Mouse (Mus musculus) forebrain, embryonic 15.5 days (tissue): ENCODE measurements around the gene 1700037H04Rik. TPM values are rescaled to one million over a fixed set of nuclear protein-coding genes. Genes with fewer than 3 reads are reported as not detected.

Experiments
- ATAC-seq: fragments of 200-750 bp; cut with Nextera tagmentation; replicated peaks from 2 replicates; pipeline ENCODE4 v1.8.0; 2017; ENCODE audit warnings: mild to moderate bottlenecking, moderate TSS enrichment, moderate library complexity
- H3K27ac ChIP-seq: fragments of 300-500 bp; sonication (generic); replicated peaks from 2 replicates; pipeline ENCODE4 v1.5.1; 2015; ENCODE audit warnings: mild to moderate bottlenecking, inconsistent platforms
- H3K27me3 ChIP-seq: fragments of 300-500 bp; sonication (generic); 2 replicates; pipeline ENCODE4 v1.6.1; 2015; ENCODE audit warnings: inconsistent platforms
- H3K36me3 ChIP-seq: fragments of 300-500 bp; sonication (generic); 2 replicates; pipeline ENCODE4 v1.6.1; 2015; ENCODE audit warnings: mild to moderate bottlenecking, inconsistent platforms
- H3K4me1 ChIP-seq: fragments of 300-500 bp; sonication (generic); 2 replicates; pipeline ENCODE4 v1.6.1; 2015; ENCODE audit warnings: inconsistent platforms
- H3K4me2 ChIP-seq: fragments of 300-500 bp; sonication (generic); replicated peaks from 2 replicates; pipeline ENCODE4 v1.6.1; 2015; ENCODE audit warnings: mild to moderate bottlenecking, inconsistent platforms
- H3K4me3 ChIP-seq: fragments of 300-500 bp; sonication (generic); 2 replicates; pipeline ENCODE4 v1.5.1; 2015; ENCODE audit warnings: mild to moderate bottlenecking, inconsistent platforms
- H3K9ac ChIP-seq: fragments of 300-500 bp; sonication (generic); replicated peaks from 2 replicates; pipeline ENCODE4 v1.6.1; 2015; ENCODE audit warnings: mild to moderate bottlenecking, inconsistent platforms
- H3K9me3 ChIP-seq: fragments of 300-500 bp; sonication (generic); 2 replicates; pipeline ENCODE4 v1.6.1; 2016; ENCODE audit warnings: inconsistent platforms
- WGBS: fragments of 180-500 bp; shearing (Covaris S2); methylation state at CpG from one replicate; pipeline ENCODE4 v1.1.7; 2015; ENCODE audit warnings: mixed read lengths; 5-methylcytosine and 5-hydroxymethylcytosine counted together
- polyA plus RNA-seq: library from polyadenylated mRNA; unstranded; fragments of >200 nt; fragmentation: Nextera tagmentation; extraction: Ambion mirVana; gene quantifications from 2 replicates; pipeline ENCODE4 v1.2.1, GENCODE M21; 2015

Gene 1700037H04Rik
- polyA plus RNA-seq, 1 experiment from 2014 or later: 88.7 TPM

DNA sequence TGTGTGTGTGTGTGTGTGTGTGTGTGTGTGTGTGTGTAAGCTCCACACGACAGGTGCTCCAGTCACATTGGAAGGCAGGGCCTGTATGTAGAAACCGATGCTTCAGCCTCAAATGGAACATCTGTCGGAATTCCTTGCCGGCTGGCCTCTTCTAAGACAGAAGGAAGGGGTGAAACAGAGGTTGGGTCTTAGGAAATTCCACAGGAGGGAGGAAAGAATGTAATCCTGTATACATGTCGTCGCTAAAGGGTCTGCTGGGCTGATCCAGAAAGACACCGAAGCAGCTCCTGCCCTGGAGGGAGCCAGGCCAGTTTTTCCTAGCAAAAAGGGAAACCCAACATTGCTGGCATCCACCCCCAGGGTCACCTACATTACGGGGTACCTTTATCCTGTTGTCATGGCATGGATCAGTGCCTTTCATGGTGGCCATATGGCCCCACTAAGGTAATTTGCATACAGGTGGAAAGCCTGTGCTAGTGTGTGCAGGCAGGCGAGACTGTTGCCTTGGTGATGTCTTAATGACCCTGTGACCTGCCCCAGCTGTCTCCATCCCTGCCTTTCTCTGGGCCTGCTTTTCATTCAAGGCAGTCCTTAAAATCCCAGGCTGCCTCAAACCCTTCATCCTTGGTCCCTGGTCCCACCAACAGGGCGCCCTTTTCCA is 30.6 kb upstream of the 1700037H04Rik start:
- Histone ChIP-seq H3K9ac (0 out of 2 replicates have a peak overlapping the region, but pooled peaks have one; percentile 26), H3K27me3 (no peaks in the 10 kb centered on the region), H3K27ac (peak overlapping the region; percentile 69), H3K9me3 (no peaks in the 10 kb centered on the region), H3K4me1 (peaks cover 35% of the 10 kb centered on the region), H3K4me2 (no peak overlapping the region), H3K36me3 (peaks cover 16% of the 10 kb centered on the region; the same call in 1 of the 2 replicates), H3K4me3 (no peak overlapping the region)
- 7% methylated on average over 10 of the region's 10 CpGs for WGBS
- ATAC-seq: peak; percentile 38; the same call in 1 of the 2 replicates

DNA sequence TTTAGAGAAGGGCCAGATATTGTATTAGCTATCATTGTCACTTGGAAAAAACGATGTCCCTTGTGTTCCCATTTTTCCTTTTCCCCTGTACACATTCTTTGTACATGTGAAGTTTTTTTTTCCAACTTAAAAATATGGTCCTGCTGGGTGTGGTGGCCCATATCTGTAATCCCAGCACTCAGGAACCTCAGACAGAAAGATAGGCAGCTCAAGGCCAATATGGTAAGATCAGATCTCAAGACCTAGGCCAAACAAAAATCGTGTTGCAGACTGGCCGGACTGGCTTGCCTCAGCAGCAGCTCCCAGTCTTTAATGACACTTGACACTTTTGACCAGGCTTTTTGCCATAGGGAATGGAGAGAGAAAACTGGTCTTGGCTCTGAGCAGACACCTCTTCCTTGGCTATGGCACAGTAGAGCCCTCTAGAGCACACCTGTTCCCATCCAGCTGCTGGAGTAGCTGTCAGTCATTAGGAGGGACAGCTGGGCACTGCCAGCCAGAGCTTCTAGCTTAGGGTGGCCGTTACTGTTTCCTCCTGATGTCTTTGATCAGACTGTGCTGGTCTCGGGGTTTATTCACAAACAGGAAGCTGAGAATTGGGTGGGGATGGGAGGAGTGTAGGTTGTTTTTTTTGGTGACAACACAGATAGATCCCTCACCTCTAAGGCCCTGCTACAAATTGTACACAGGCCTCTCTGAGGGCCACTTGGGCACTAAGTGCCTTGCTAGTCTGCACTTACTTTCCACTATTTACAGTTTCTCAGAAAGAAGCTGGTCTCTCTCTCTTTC is 29.8 kb upstream of the 1700037H04Rik start:
- Histone ChIP-seq H3K4me1 (peaks cover 35% of the 10 kb centered on the region), H3K27me3 (no peaks in the 10 kb centered on the region), H3K9ac (no peak overlapping the region), H3K27ac (peak overlapping the region; percentile 69; the same call in 1 of the 2 replicates), H3K4me3 (no peak overlapping the region), H3K36me3 (peaks cover 16% of the 10 kb centered on the region; the same call in 1 of the 2 replicates), H3K9me3 (no peaks in the 10 kb centered on the region), H3K4me2 (no peak overlapping the region)
- ATAC-seq: no peak
- WGBS: 33% methylated on average over 5 of the region's 5 CpGs

DNA sequence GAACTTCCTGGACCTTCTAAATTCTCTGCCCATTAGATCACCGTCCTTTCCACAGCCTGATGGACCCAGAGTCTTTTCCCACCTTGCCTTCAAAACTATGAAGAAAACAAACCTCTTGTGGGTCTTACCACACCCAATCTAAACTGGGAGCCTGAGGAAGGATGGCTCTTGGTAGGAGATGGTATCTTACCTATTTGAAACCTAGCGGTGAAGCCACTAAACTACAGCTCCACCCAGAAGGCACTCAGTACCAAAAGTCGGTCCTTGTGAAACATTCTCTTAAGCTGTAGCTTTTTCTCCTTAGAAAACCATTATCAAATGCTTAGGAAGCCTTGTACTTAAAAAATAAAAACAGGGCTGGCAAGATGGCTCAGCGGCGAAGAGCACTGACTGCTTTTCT is 28.4 kb upstream of the 1700037H04Rik start:
- Histone ChIP-seq H3K4me1 (peaks cover 35% of the 10 kb centered on the region), H3K27me3 (no peaks in the 10 kb centered on the region), H3K4me2 (no peak overlapping the region), H3K9ac (no peak overlapping the region), H3K4me3 (no peak overlapping the region), H3K36me3 (peaks cover 9% of the 10 kb centered on the region; the same call in 1 of the 2 replicates), H3K9me3 (no peaks in the 10 kb centered on the region), H3K27ac (no peak overlapping the region)
- 95% methylated on average over 5 of the region's 5 CpGs for WGBS
- no peak for ATAC-seq

DNA sequence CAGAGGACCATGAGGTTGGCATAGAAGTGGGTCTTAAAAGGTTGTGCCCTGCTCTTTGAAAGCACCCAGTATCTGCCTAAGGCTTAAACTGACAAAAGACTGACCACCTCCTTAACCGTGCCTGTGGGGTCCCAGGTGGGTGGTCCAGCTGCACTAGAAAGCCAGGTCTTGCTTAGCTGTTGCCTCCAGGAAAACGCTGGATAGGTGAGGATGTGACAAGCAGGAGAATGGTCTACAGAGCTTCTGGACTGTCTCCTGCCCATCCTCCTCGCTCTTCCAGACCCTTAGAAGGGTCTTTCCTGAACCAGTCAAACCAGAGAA is 27.7 kb upstream of the 1700037H04Rik start:
- H3K27me3 ChIP-seq: no peaks in the 10 kb centered on the region
- H3K4me1 ChIP-seq: peaks cover 35% of the 10 kb centered on the region
- 15% methylated on average over 3 of the region's 3 CpGs for WGBS
- peaks cover 1% of the 10 kb centered on the region; the same call in 1 of the 2 replicates for H3K36me3 ChIP-seq
- H3K27ac ChIP-seq: peak overlapping the region; percentile 70; the same call in 1 of the 2 replicates
- H3K4me2 ChIP-seq: peak overlapping the region; percentile 77
- H3K9ac ChIP-seq: peak overlapping the region; percentile 78
- peak overlapping the region; percentile 62 for H3K4me3 ChIP-seq
- no peak for ATAC-seq
- H3K9me3 ChIP-seq: no peaks in the 10 kb centered on the region

GRCm38 (mm10) chr2:131186771-131187601 is 27.1 kb upstream of the 1700037H04Rik start, which contains the start of the genes Cdc25b and Spef1:
Cdc25b (plus strand) TSS chr2:131186949.
Spef1 (minus strand) TSS chr2:131187282.
- peak; percentile 85 for ATAC-seq
- under 1% methylated on average over 43 of the region's 43 CpGs for WGBS
- H3K4me3 ChIP-seq: peak within 1 kb of the TSS; percentile 62
- H3K9me3 ChIP-seq: no peaks in the 10 kb centered on the region
- peak within 1 kb of the TSS; percentile 78 for H3K9ac ChIP-seq
- peak within 1 kb of the TSS; percentile 77 for H3K4me2 ChIP-seq
- no peaks in the 10 kb centered on the region for H3K36me3 ChIP-seq
- peak within 1 kb of the TSS; percentile 70 for H3K27ac ChIP-seq
- peaks cover 35% of the 10 kb centered on the region for H3K4me1 ChIP-seq
- no peaks in the 10 kb centered on the region for H3K27me3 ChIP-seq

DNA sequence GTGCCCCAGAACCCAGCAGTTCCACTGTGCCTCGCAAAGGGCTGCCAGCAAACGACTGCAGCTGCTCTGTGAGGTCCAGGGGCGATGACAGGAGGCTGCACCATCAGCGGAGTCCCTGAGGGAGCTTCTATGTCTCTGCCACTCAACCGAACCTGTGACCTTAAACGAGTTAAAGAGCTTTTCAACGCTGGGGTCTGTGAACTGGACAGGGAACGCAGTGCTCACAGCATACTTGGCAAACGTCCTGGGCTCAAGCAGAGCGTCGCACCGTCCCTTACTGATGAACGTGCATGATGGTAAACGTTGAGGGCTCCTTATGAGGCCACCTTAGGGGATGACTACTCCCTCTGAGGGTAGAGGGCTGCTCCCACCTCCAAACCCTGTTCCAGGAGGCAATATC is 26.5 kb upstream of the 1700037H04Rik start:
- WGBS: 4% methylated on average over 14 of the region's 14 CpGs
- H3K9me3 ChIP-seq: no peaks in the 10 kb centered on the region
- peak overlapping the region; percentile 62 for H3K4me3 ChIP-seq
- no peaks in the 10 kb centered on the region for H3K27me3 ChIP-seq
- H3K36me3 ChIP-seq: no peaks in the 10 kb centered on the region
- H3K4me2 ChIP-seq: peak overlapping the region; percentile 77
- ATAC-seq: no peak
- H3K9ac ChIP-seq: peak overlapping the region; percentile 78
- peak overlapping the region; percentile 70; the same call in 1 of the 2 replicates for H3K27ac ChIP-seq
- H3K4me1 ChIP-seq: peaks cover 35% of the 10 kb centered on the region

DNA sequence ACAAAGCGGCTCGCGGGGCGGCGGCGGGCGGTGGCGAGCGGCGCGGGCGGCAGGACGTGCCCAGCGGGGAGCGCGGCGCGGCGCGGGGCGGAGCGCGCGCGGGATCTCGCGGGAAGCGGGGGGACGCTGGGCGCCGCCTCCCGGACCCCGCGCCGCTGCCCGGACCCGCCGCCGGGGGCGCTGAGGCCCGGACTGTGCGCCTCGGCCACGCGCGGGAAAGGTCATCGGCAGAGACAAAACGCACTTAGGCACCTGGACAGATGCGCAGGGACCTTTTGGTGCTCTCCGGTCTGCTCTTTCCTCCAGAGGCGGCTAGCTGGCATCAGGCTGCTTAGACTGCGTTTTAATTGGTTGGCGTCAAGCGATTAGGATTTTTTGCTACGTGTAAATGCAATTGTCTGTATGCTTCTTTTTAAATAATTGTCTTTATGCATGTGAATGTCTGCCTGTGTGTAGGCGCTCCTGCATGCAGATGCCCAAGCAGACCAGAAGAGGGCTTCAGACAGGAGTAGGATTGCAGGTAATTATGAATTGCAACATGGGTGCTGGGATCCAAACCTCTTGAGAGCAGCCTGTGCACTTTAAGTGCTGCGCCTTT is 20.2 kb upstream of the 1700037H04Rik start, which contains the start of gene Cenpb:
TSS of gene Cenpb (minus strand) at position 78 of the 598 bp plus-strand sequence.
- 2% methylated on average over 57 of the region's 57 CpGs for WGBS
- Histone ChIP-seq H3K36me3 (no peaks in the 10 kb centered on the region), H3K27me3 (no peaks in the 10 kb centered on the region), H3K27ac (peak within 1 kb of the TSS; percentile 95), H3K4me2 (peak within 1 kb of the TSS; percentile 97), H3K4me1 (peaks cover 37% of the 10 kb centered on the region), H3K4me3 (peak within 1 kb of the TSS; percentile 89), H3K9me3 (no peaks in the 10 kb centered on the region), H3K9ac (peak within 1 kb of the TSS; percentile 90)
- ATAC-seq: peak; percentile 82

DNA sequence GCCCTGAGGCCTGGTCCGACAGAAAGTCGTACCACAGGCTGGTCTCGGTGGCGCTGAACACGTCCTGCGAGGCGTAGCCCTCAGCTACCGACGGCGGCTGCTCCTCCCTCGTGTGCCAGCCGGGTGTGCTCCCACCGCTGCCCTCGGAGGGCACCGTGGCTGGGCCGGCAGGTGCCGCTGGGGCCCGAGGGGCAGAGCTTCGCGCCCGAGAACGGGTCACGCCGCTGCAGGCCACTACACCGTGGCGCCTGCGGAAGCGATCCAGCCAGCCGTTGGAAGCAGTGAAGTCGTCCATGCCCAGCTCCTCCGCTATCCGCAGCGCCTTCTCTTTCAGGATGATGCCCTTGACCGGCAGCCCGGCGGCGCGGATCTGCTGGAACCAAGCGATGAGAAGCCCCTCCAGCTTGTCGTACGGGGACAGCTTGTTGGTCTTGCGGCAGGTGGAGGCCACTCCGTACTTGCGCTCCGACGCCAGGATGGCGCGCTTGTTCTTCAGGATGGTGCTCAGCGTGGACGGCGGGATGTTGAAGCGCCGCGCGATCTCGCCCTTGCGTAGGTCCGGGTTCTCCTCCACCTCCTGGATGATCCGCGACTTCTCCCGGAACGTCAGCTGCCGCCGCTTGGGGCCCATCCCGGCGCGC is 19.5 kb upstream of the 1700037H04Rik start:
- ATAC-seq: peak; percentile 49
- H3K4me1 ChIP-seq: peaks cover 43% of the 10 kb centered on the region
- H3K9me3 ChIP-seq: no peaks in the 10 kb centered on the region
- no peaks in the 10 kb centered on the region for H3K27me3 ChIP-seq
- H3K4me2 ChIP-seq: peak overlapping the region; percentile 97
- WGBS: under 1% methylated on average over 67 of the region's 67 CpGs
- peak overlapping the region; percentile 95 for H3K27ac ChIP-seq
- H3K36me3 ChIP-seq: no peaks in the 10 kb centered on the region
- H3K9ac ChIP-seq: peak overlapping the region; percentile 90
- peak overlapping the region; percentile 89 for H3K4me3 ChIP-seq

GRCm38 (mm10) chr2:131178828-131179245 is 19.0 kb upstream of the 1700037H04Rik start:
- peak overlapping the region; percentile 89 for H3K4me3 ChIP-seq
- 15% methylated on average over 26 of the region's 26 CpGs for WGBS
- H3K27me3 ChIP-seq: no peaks in the 10 kb centered on the region
- H3K9ac ChIP-seq: peak overlapping the region; percentile 90
- peak overlapping the region; percentile 95 for H3K27ac ChIP-seq
- ATAC-seq: no peak
- no peaks in the 10 kb centered on the region for H3K36me3 ChIP-seq
- H3K4me2 ChIP-seq: peak overlapping the region; percentile 97
- peaks cover 48% of the 10 kb centered on the region for H3K4me1 ChIP-seq
- no peaks in the 10 kb centered on the region for H3K9me3 ChIP-seq

GRCm38 (mm10) chr2:131177932-131178331 is 18.1 kb upstream of the 1700037H04Rik start:
- H3K4me2 ChIP-seq: peak overlapping the region; percentile 97
- peak overlapping the region; percentile 90 for H3K9ac ChIP-seq
- peak overlapping the region; percentile 89 for H3K4me3 ChIP-seq
- H3K27ac ChIP-seq: no peak overlapping the region
- H3K9me3 ChIP-seq: no peaks in the 10 kb centered on the region
- 81% methylated on average over 9 of the region's 9 CpGs for WGBS
- peaks cover 53% of the 10 kb centered on the region for H3K4me1 ChIP-seq
- no peaks in the 10 kb centered on the region for H3K36me3 ChIP-seq
- ATAC-seq: no peak
- no peaks in the 10 kb centered on the region for H3K27me3 ChIP-seq

- H3K27ac ChIP-seq: no peak overlapping the region
- H3K9me3 ChIP-seq: no peaks in the 10 kb centered on the region
- H3K9ac ChIP-seq: no peak overlapping the region
- H3K4me3 ChIP-seq: no peak overlapping the region
- H3K4me2 ChIP-seq: peak overlapping the region; percentile 97; the same call in 1 of the 2 replicates
- H3K4me1 ChIP-seq: peaks cover 53% of the 10 kb centered on the region
- no peak for ATAC-seq
- 60% methylated on average over 5 of the region's 5 CpGs for WGBS
- peaks cover 4% of the 10 kb centered on the region for H3K27me3 ChIP-seq
- no peaks in the 10 kb centered on the region for H3K36me3 ChIP-seq
These were observed 16.6 kb upstream of the 1700037H04Rik start for GRCm38 (mm10) chr2:131176491-131176890.
